Mouse (Mus musculus): ENCODE data around the gene Litaf. TPM values are rescaled to one million over a fixed set of nuclear protein-coding genes. Genes with fewer than 3 reads are reported as not detected.

The Litaf gene
- polyA plus RNA-seq, 1 experiment from 2014 or later = 66.8 TPM

DNA sequence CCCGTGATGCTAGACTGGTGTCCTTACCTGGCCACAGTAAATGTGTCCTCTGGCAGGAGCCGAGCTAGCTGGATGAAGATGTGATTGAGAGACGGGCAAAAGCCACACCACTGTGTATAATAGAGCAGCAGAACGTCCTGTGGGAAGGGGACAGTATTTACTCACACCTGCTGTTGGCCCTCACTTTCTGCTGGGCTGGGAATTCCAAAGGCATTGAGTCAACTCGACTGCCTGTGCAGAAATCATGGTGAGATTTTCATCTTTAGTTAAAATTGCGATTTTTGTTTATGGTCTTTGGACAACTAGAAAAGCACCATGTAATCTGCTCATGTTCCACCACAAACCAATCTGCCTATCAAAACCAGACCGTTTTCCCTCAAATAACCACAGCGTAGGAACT lies 18.2 kb upstream of the Litaf start:
- Histone ChIP-seq H3K4me2 (no peak overlapping the region), H3K4me3 (no peak overlapping the region), H3K4me1 (replicated peaks) (no peaks in the 10 kb centered on the region), H3K36me3 (peaks cover 85% of the 10 kb centered on the region), H3K27ac (no peak overlapping the region), H3K27me3 (no peaks in the 10 kb centered on the region), H3K9ac (no peak overlapping the region), H3K9me3 (replicated peaks) (no peaks in the 10 kb centered on the region)
- ATAC-seq (replicated peaks; ENCODE audit: insufficient number of reproducible peaks, insufficient read depth, low FRiP score, low read depth) = no peak
- 91% methylated on average over 8 of the region's 8 CpGs for WGBS

DNA sequence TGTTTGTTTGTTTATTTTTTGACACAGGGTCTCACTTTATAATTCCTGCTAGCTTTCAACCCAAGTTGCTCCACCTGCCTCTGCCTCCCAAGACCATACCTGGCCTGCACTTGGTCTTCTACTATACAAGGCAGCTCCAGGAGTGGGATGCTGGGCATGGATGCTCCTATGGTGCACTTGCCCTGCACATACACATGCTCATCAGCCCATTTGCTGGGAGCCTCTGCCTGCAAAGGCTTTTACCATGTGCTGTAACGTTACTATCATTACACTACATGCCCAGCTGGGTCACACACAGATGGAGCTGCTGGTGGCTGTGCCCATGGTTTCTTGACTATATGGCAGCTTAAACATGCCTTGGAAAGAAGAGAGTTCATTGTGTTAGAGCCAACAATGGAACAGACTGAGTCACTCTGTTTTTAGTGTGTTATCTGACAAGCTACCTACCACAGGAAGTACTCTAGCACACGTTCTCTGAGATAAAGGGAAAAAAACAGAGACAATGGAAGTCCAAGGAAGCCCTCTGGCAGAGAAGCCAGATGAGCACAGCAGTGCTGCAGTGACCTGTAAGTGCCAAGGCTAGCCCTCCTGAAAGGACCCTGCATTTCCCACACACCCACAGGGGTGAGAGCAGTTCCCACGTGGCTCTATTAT lies 12.4 kb upstream of the Litaf start:
- WGBS = 47% methylated on average over 3 of the region's 3 CpGs
- Histone ChIP-seq H3K27me3 (no peaks in the 10 kb centered on the region), H3K9me3 (replicated peaks) (no peaks in the 10 kb centered on the region), H3K4me1 (replicated peaks) (peaks cover 4% of the 10 kb centered on the region; the same call in 1 of the 2 replicates), H3K36me3 (peaks cover 82% of the 10 kb centered on the region), H3K27ac (peak overlapping the region; percentile 33; the same call in 1 of the 2 replicates), H3K4me2 (no peak overlapping the region), H3K4me3 (no peak overlapping the region), H3K9ac (no peak overlapping the region)
- ATAC-seq (replicated peaks; ENCODE audit: insufficient number of reproducible peaks, insufficient read depth, low FRiP score, low read depth) = no peak; the same call in 1 of the 2 replicates

DNA sequence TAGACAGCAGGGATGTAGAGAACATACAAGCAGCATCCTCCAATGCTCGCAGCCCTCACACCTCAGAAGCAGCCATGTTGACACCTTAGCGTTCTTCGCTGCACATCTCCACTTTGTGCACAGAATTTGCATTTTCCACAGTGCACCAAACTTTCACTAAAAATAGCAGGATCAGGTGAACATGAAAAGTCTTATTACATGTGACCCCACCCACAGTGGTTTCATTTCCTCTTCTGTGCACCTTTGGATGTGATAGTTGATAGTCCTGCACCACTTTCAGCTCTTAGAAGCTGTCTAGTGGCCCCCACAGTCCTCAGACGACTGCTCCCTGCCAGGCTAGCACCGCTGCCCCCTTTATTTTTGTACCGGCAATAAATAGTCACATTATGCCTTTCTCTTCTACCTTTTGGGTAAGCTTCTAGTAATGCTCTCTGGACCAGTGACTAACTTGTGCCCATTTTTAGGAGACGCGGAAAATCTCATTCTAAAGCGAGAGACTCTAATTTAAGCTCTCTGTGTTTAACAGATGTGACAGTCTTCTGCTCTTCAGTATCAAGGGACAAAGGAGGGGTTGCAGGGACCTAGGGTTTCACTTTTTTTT lies 11.7 kb upstream of the Litaf start:
- no peaks in the 10 kb centered on the region for H3K9me3 ChIP-seq (replicated peaks)
- H3K4me3 ChIP-seq = no peak overlapping the region
- 86% methylated on average over 9 of the region's 9 CpGs for WGBS
- no peaks in the 10 kb centered on the region for H3K27me3 ChIP-seq
- H3K4me1 ChIP-seq (replicated peaks) = peaks cover 8% of the 10 kb centered on the region
- H3K36me3 ChIP-seq = peaks cover 82% of the 10 kb centered on the region
- no peak overlapping the region for H3K27ac ChIP-seq
- no peak overlapping the region for H3K4me2 ChIP-seq
- no peak for ATAC-seq (replicated peaks; ENCODE audit: insufficient number of reproducible peaks, insufficient read depth, low FRiP score, low read depth)
- no peak overlapping the region for H3K9ac ChIP-seq

DNA sequence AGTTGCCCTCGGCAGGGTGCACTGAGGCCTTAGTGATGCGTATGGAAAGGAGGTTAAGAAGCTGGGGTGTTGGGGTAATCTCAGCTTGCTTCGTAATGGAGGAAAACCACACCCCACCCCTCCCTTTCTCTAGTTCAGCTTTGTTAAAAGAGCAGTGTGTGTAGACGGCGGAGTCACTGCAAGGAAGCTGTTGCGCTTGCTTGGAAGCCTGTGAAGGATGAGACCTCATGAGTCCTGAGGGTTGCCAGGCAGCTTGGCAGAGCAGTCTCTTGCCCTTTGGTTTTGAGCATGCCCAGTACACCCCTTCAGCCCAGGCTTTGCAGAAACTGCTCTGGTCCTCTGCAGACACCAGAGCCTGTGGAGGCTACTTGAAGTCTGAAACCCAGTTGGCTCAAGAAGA lies 7.1 kb upstream of the Litaf start:
- H3K36me3 ChIP-seq = peaks cover 44% of the 10 kb centered on the region

DNA sequence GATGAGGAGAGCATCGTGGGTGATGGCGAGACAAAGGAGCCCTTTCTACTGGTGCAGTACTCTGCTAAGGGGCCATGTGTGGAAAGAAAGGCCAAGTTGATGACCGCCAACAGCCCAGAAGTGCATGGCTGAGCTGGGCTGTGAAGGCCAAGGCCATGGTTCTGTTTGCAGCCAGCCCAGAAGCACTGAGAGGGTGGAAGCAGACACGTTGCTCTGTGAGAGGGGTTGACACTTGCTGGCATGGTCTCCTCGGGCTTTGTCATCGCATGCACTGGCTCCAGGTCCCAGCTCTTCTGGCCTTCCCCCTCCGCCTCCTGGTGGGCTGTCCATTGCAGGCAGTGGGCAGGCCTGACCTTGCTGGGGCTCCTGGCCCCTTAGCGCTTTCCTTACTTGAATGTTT lies 6.5 kb upstream of the Litaf start:
- no peak overlapping the region for H3K4me2 ChIP-seq
- no peak overlapping the region for H3K9ac ChIP-seq
- WGBS = 64% methylated on average over 8 of the region's 8 CpGs
- H3K9me3 ChIP-seq (replicated peaks) = no peaks in the 10 kb centered on the region
- no peaks in the 10 kb centered on the region for H3K27me3 ChIP-seq
- H3K4me1 ChIP-seq (replicated peaks) = peaks cover 49% of the 10 kb centered on the region
- no peak for ATAC-seq (replicated peaks; ENCODE audit: insufficient number of reproducible peaks, insufficient read depth, low FRiP score, low read depth)
- H3K36me3 ChIP-seq = peaks cover 39% of the 10 kb centered on the region
- no peak overlapping the region for H3K4me3 ChIP-seq
- H3K27ac ChIP-seq = no peak overlapping the region

More for the DNA sequence above, 7.1 kb upstream of the Litaf start:
- Histone ChIP-seq H3K9me3 (replicated peaks) (no peaks in the 10 kb centered on the region), H3K4me3 (no peak overlapping the region), H3K4me2 (no peak overlapping the region), H3K27me3 (no peaks in the 10 kb centered on the region), H3K27ac (no peak overlapping the region), H3K4me1 (replicated peaks) (peaks cover 47% of the 10 kb centered on the region), H3K9ac (no peak overlapping the region)
- no peak for ATAC-seq (replicated peaks; ENCODE audit: insufficient number of reproducible peaks, insufficient read depth, low FRiP score, low read depth)
- WGBS = 77% methylated on average over 6 of the region's 6 CpGs

DNA sequence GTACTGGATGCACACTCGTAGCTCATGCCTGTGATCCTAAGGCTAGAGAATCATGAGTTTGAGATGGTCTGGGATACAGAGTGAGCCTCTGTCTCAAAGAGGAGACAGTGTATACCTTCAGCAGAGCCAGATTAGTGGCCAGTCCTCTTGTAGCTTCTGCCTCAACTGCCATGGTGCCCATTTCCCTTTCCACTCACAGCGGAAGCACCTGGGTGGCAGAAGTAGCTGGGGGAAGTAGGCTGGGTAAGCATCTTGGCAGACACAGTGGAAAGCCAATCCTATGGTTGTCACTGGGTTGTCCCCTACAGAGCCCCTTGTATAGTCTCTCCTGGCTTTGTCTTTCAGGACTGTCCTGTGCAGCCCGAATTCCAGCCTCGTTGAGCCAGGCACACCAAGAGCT lies 5.9 kb upstream of the Litaf start:
- peaks cover 51% of the 10 kb centered on the region for H3K4me1 ChIP-seq (replicated peaks)
- 82% methylated on average over 4 of the region's 4 CpGs for WGBS
- H3K36me3 ChIP-seq = peaks cover 37% of the 10 kb centered on the region
- H3K4me2 ChIP-seq = no peak overlapping the region
- H3K27me3 ChIP-seq = no peaks in the 10 kb centered on the region
- H3K9ac ChIP-seq = no peak overlapping the region
- no peak for ATAC-seq (replicated peaks; ENCODE audit: insufficient number of reproducible peaks, insufficient read depth, low FRiP score, low read depth)
- H3K27ac ChIP-seq = no peak overlapping the region
- H3K4me3 ChIP-seq = no peak overlapping the region
- no peaks in the 10 kb centered on the region for H3K9me3 ChIP-seq (replicated peaks)

DNA sequence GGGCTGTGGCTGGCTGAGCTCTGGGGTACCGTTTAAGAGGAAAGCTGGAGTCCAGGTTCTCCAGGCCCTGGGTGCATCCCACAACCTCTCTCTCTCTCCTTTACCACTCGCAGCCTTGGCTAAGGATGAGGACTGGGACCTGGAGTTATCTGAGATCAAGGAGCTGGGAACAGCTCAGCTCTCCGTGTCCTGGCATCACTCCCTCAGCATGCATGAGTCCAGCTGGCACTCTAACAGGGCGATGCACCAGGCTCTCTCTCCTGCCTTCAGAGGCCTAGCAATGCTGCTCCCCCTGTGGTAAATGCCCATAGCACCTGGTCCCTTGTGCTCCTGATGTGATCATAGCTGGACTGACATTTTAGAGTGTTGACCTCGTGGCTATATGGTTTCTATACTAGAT lies 5.2 kb upstream of the Litaf start:
- no peak overlapping the region for H3K9ac ChIP-seq
- H3K27me3 ChIP-seq = no peaks in the 10 kb centered on the region
- H3K4me3 ChIP-seq = no peak overlapping the region
- WGBS = 70% methylated on average over 5 of the region's 5 CpGs
- H3K27ac ChIP-seq = no peak overlapping the region; the same call in 1 of the 2 replicates
- no peaks in the 10 kb centered on the region for H3K9me3 ChIP-seq (replicated peaks)
- peaks cover 37% of the 10 kb centered on the region for H3K36me3 ChIP-seq
- no peak overlapping the region for H3K4me2 ChIP-seq
- H3K4me1 ChIP-seq (replicated peaks) = peaks cover 51% of the 10 kb centered on the region
- ATAC-seq (replicated peaks; ENCODE audit: insufficient number of reproducible peaks, insufficient read depth, low FRiP score, low read depth) = no peak

DNA sequence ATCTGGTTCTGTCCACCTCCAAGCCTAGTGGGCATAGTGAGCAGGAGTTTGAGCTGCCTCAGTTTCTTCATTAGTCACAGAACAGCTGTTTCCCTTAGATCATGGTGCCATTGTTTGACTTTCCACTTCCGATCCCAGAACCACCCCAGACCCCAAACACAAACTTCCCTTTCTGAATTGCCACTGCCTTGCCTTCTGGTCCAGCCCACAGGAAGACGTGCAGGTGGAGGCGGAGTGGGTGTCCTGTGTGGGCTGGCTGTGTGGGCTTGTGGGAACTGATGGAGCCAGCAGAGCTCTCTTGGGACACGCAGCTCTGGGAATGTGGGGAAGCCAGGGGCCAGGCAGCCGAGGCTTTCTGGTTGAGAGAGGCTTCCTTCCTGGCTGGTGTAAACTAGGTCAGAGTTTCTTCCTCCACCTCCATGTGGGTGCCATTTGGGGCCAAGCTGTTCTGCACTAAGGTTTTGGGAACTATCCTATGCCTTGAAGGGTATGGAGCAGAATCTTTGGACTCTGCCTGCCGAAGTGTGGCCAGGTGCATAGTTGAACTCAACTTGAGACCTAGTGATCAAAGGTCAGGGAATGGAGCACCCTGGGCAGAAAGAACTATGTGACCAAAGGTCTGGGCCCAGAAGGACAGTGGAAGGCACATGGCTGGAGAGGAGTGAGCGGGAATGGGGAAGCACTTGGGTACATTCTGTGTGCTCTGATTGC lies 3.9 kb upstream of the Litaf start:
- Histone ChIP-seq H3K9me3 (replicated peaks) (no peaks in the 10 kb centered on the region), H3K4me2 (peak overlapping the region; percentile 91), H3K27ac (peak overlapping the region; percentile 54), H3K4me1 (replicated peaks) (peaks cover 62% of the 10 kb centered on the region), H3K27me3 (no peaks in the 10 kb centered on the region), H3K4me3 (0 out of 2 replicates have a peak overlapping the region, but pooled peaks have one; percentile 2), H3K36me3 (peaks cover 29% of the 10 kb centered on the region), H3K9ac (0 out of 2 replicates have a peak overlapping the region, but pooled peaks have one; percentile 11)
- ATAC-seq (replicated peaks; ENCODE audit: insufficient number of reproducible peaks, insufficient read depth, low FRiP score, low read depth) = no peak
- 65% methylated on average over 7 of the region's 7 CpGs for WGBS

DNA sequence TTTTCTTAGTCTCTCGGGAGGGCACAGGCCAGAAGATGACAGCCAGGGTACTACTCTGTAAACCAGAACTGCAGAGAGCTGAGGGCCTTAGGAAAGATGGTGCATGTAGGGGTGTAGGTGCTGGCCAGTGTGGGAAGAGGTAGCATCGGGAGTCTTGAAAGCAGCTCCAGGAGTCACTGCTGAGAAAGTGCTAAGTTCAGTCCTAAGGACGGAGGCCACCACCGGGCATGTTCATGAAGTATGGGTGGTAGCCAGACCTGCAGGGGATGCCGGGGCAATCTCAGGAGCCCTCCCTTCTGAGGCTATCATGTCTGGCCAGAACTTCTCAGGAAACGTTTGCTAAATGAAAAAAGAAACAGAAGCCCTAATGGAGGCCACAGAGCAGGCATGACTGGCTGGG lies 3.3 kb upstream of the Litaf start:
- no peaks in the 10 kb centered on the region for H3K27me3 ChIP-seq
- no peak for ATAC-seq (replicated peaks; ENCODE audit: insufficient number of reproducible peaks, insufficient read depth, low FRiP score, low read depth)
- 57% methylated on average over 6 of the region's 6 CpGs for WGBS
- peak overlapping the region; percentile 54 for H3K27ac ChIP-seq
- no peak overlapping the region for H3K9ac ChIP-seq
- H3K9me3 ChIP-seq (replicated peaks) = no peaks in the 10 kb centered on the region
- H3K4me3 ChIP-seq = 0 out of 2 replicates have a peak overlapping the region, but pooled peaks have one; percentile 3
- peaks cover 23% of the 10 kb centered on the region for H3K36me3 ChIP-seq
- peak overlapping the region; percentile 91 for H3K4me2 ChIP-seq
- H3K4me1 ChIP-seq (replicated peaks) = peaks cover 68% of the 10 kb centered on the region

DNA sequence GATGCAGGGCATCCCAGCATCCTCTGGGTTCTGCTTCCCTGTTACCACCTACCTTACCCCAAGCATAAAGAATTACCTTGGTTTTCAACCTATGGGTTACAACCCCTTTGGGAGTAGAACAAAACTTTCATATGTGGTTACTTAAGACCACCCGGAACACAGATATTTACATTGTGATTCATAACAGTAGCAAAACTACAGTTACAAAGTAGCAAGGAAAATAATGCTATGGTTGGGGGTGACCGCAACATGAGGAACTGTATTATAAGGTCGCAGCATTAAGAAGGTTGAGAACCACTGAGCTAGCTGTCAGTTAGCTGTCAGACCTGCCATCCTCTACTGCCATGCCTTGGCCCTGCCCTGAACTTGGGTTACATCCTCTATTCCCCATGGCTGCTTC lies 2.7 kb upstream of the Litaf start:
- WGBS = 94% methylated on average over 3 of the region's 3 CpGs
- Histone ChIP-seq H3K36me3 (peaks cover 17% of the 10 kb centered on the region; the same call in 1 of the 2 replicates), H3K27me3 (no peaks in the 10 kb centered on the region), H3K4me3 (0 out of 2 replicates have a peak overlapping the region, but pooled peaks have one; percentile 3), H3K4me1 (replicated peaks) (peaks cover 74% of the 10 kb centered on the region), H3K9me3 (replicated peaks) (no peaks in the 10 kb centered on the region), H3K27ac (peak overlapping the region; percentile 54), H3K9ac (no peak overlapping the region), H3K4me2 (peak overlapping the region; percentile 91)
- ATAC-seq (replicated peaks; ENCODE audit: insufficient number of reproducible peaks, insufficient read depth, low FRiP score, low read depth) = no peak

DNA sequence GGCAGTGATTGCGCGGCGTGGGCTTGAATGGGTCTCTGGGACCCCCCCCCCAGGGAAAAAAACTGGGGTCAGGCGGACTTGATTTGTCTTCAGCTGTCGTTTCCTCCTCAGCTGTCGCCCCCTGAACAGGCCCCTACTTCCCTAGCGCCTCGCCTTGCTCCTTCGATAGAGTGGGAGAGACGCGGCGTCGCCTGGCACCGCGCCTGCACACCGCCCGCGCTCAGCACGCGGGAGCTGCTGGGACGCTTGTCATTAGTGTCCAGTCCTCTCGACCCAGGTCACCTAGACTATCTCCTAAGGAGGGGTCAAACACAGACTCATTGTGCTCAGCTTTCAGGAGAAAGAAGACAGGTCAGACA lies 855 bp upstream of the Litaf start:
- Histone ChIP-seq H3K27me3 (no peaks in the 10 kb centered on the region), H3K4me3 (peak overlapping the region; percentile 92), H3K9me3 (replicated peaks) (no peaks in the 10 kb centered on the region), H3K4me1 (replicated peaks) (peaks cover 74% of the 10 kb centered on the region), H3K36me3 (no peaks in the 10 kb centered on the region), H3K4me2 (peak overlapping the region; percentile 91), H3K9ac (peak overlapping the region; percentile 95), H3K27ac (peak overlapping the region; percentile 96)
- WGBS = under 1% methylated on average over 22 of the region's 22 CpGs
- no peak; the same call in 1 of the 2 replicates for ATAC-seq (replicated peaks; ENCODE audit: insufficient number of reproducible peaks, insufficient read depth, low FRiP score, low read depth)
